Comparison of ENCODE assay signal across 14 mouse cellular contexts in genomic region chr10:127321621-127322020, GRCm38 (mm10). TPM values are rescaled to one million over a fixed set of nuclear protein-coding genes. Genes with fewer than 3 reads are reported as not detected.
DNase-seq lines count a peak whose midpoint lies in the region; ATAC-seq and TF ChIP-seq lines count a peak whose summit lies in the region.
"Had no signal": no experiment of that assay in that cellular context is flagged by ENCODE, and none has a peak within 500 bp of the region (broad histone marks: within the 10 kb centered on the region; RNA-seq: fewer than 3 reads in every experiment).

Arhgap9 (plus strand) TSS chr10:127321964.

- no peaks in the 10 kb centered on the region for H3K9me3 ChIP-seq in ES-Bruce4 (replicated peaks; ENCODE audit: control insufficient read depth, insufficient read depth, low read length, poor library complexity, severe bottlenecking)
- H3K9me3 ChIP-seq: embryonic facial prominence, embryonic 15.5 days; heart, embryonic 10.5 days had no signal

- H3K27ac ChIP-seq in ES-Bruce4 (ENCODE audit: insufficient read depth, low read length) = peak within 1 kb of the TSS; percentile 59; the same call in 1 of the 2 replicates
- H3K27ac ChIP-seq in layer of hippocampus, adult 2 months = no peak within 1 kb of the TSS
- H3K27ac ChIP-seq: embryonic facial prominence, embryonic 15.5 days; heart, embryonic 10.5 days; hindbrain, embryonic 14.5 days had no signal

- H3K36me3 ChIP-seq in ES-Bruce4 (ENCODE audit: control insufficient read depth, insufficient read depth, low read length, poor library complexity, severe bottlenecking) = no peaks in the 10 kb centered on the region
- H3K36me3 ChIP-seq: embryonic facial prominence, embryonic 15.5 days; heart, embryonic 10.5 days had no signal

- H3K4me3 ChIP-seq in ES-Bruce4 (ENCODE audit: low read depth, low read length) = peak within 1 kb of the TSS; percentile 13
- no peak within 1 kb of the TSS for H3K4me3 ChIP-seq in layer of hippocampus, adult 2 months
- H3K4me3 ChIP-seq: embryonic facial prominence, embryonic 15.5 days; heart, embryonic 10.5 days had no signal

- no peak for TF ChIP-seq EP300 in ES-Bruce4 (IDR thresholded peaks at IDR 0.05; ENCODE audit: insufficient read depth, low read depth, low read length)

- TF ChIP-seq POLR2A in ES-Bruce4 (IDR thresholded peaks at IDR 0.05; ENCODE audit: insufficient read depth, low read length) = no peak

- H3K9ac ChIP-seq in ES-Bruce4 (ENCODE audit: low read depth, poor library complexity, severe bottlenecking) = peak within 1 kb of the TSS; percentile 19; the same call in 1 of the 2 replicates
- H3K9ac ChIP-seq: embryonic facial prominence, embryonic 15.5 days; hindbrain, embryonic 14.5 days had no signal

- no peak for ATAC-seq in monocyte, adult 5-6 weeks (replicated peaks; ENCODE audit: insufficient number of reproducible peaks, low FRiP score, low TSS enrichment, poor library complexity, severe bottlenecking)

- TF ChIP-seq CTCF in ES-Bruce4 (IDR thresholded peaks at IDR 0.05; ENCODE audit: low read depth, low read length) = no peak
- TF ChIP-seq CTCF in layer of hippocampus, adult 2 months (conservative IDR thresholded peaks at IDR 0.05) = no peak

- peak; percentile 71 for DNase-seq in CD4-positive, CD25-positive, alpha-beta regulatory T cell, adult 2 months (ENCODE audit: low read depth, low spot score)
- DNase-seq in induced T-regulatory cell, adult 2 months (ENCODE audit: low read depth) = peak; percentile 74
- DNase-seq in layer of hippocampus, adult 8-10 months (ENCODE audit: low spot score in 2 of 2) = no peak
- no peak for DNase-seq in layer of hippocampus, adult 2 months (ENCODE audit: low spot score in 2 of 2)
- DNase-seq in kidney, adult 9 months = no peak
- DNase-seq in frontal cortex, adult 2 months (ENCODE audit: extremely low spot score in 1 of 2, low spot score in 1 of 2) = no peak
- DNase-seq: cerebellum, postnatal 14 days; kidney, postnatal 36 days; lung, postnatal 10 days had no signal

- H3K27me3 ChIP-seq in ES-Bruce4 (ENCODE audit: control insufficient read depth, insufficient read depth, low read length, poor library complexity, severe bottlenecking) = no peaks in the 10 kb centered on the region

- peaks cover 10% of the 10 kb centered on the region for H3K4me1 ChIP-seq in ES-Bruce4 (ENCODE audit: control insufficient read depth, insufficient read depth, low read length)

RNA-seq across cellular contexts. Expression of gene Arhgap9, which starts in this region (rescaled TPM):
- 8.5 and 9.1 TPM in 2 replicates for polyA plus RNA-seq in ES-Bruce4 (2011; ENCODE audit: insufficient read depth, insufficient read length, low read depth, missing spikeins)
- 101 to 125 TPM (median 109 TPM) in 3 replicates for total RNA-seq in monocyte, adult 5-6 weeks (2017)
- 1 to 10 TPM in 3 of 4 experiments, under 1 TPM in 1; 0.60 to 4.6 (median 2.2) TPM for total RNA-seq in layer of hippocampus, adult 8-10 months (2022)
- total RNA-seq in layer of hippocampus, adult 2 months (2021) = under 1 TPM; 0.56 to 0.79 TPM
- polyA plus RNA-seq in frontal cortex, adult 2 months (2012; rRNA removed) = 1.1 and 1.3 TPM in 2 replicates

Comparison
In these comparisons a context has a peak if more than half of its experiments do, and no peak if none do; other contexts are left out.
1. RNA of gene Arhgap9 (total RNA-seq): 101 to 125 TPM in monocyte, adult 5-6 weeks; 0.60 to 4.6 TPM in layer of hippocampus, adult 8-10 months and 0.56 to 0.79 TPM in layer of hippocampus, adult 2 months; every median in the first group is over 10 times any median in the second.
2. DNase-seq: peak in CD4-positive, CD25-positive, alpha-beta regulatory T cell, adult 2 months (single experiment) and induced T-regulatory cell, adult 2 months (single experiment); none in layer of hippocampus, adult 8-10 months (0 of 2), layer of hippocampus, adult 2 months (0 of 2), kidney, adult 9 months (single experiment) and frontal cortex, adult 2 months (0 of 2).